ENCODE assay signal across 11 mouse cellular contexts in genomic region chr1:89041290-89041689, GRCm38 (mm10). TPM values are rescaled to one million over a fixed set of nuclear protein-coding genes. Genes with fewer than 3 reads are reported as not detected.
DNase-seq lines count a peak whose midpoint lies in the region; ATAC-seq lines count a peak whose summit lies in the region.
"Had no signal": no experiment of that assay in that cellular context is flagged by ENCODE, and none has a peak within 500 bp of the region (broad histone marks: within the 10 kb centered on the region; RNA-seq: fewer than 3 reads in every experiment).

No protein-coding gene starts in this region.

- no peak overlapping the region for H3K4me3 ChIP-seq in heart, embryonic 12.5 days
- H3K4me3 ChIP-seq in intestine, embryonic 16.5 days (ENCODE audit: low read length): no peak overlapping the region
- H3K4me3 ChIP-seq in midbrain, embryonic 15.5 days: no peak overlapping the region

- H3K9ac ChIP-seq in heart, embryonic 12.5 days: no peak overlapping the region
- H3K9ac ChIP-seq in intestine, embryonic 16.5 days (ENCODE audit: low read depth, low read length): no peak overlapping the region
- no peak overlapping the region for H3K9ac ChIP-seq in midbrain, embryonic 15.5 days

- peaks cover 7% of the 10 kb centered on the region; the same call in 1 of the 2 replicates for H3K4me1 ChIP-seq in heart, embryonic 12.5 days (replicated peaks)
- H3K4me1 ChIP-seq in intestine, embryonic 16.5 days (ENCODE audit: control insufficient read depth, insufficient read depth, low read length): no peaks in the 10 kb centered on the region
- H3K4me1 ChIP-seq in midbrain, embryonic 15.5 days: peaks cover 10% of the 10 kb centered on the region

- H3K36me3 ChIP-seq in heart, embryonic 12.5 days: no peaks in the 10 kb centered on the region
- H3K36me3 ChIP-seq in intestine, embryonic 16.5 days (ENCODE audit: control insufficient read depth, insufficient read depth, low read length): no peaks in the 10 kb centered on the region
- no peaks in the 10 kb centered on the region for H3K36me3 ChIP-seq in midbrain, embryonic 15.5 days (replicated peaks)

- intact Hi-C loops in gastrocnemius, postnatal 14 days (cut with DNase I; ENCODE audit: low total_unique reads): no loop called here

- ATAC-seq in heart, embryonic 12.5 days (ENCODE audit: insufficient number of reproducible peaks, low FRiP score): no peak
- peak; percentile 60; the same call in 1 of the 2 replicates for ATAC-seq in intestine, embryonic 16.5 days
- ATAC-seq in megakaryocyte progenitor cell, adult 5-6 weeks (replicated peaks; ENCODE audit: poor library complexity): no peak
- ATAC-seq in midbrain, embryonic 15.5 days (replicated peaks): no peak
- ATAC-seq: forebrain, embryonic 14.5 days had no signal

- 52% methylated on average over 5 of the region's 5 CpGs for WGBS in heart, embryonic 12.5 days
- 50% methylated on average over 5 of the region's 5 CpGs for WGBS in intestine, embryonic 16.5 days
- 61% methylated on average over 5 of the region's 5 CpGs for WGBS in midbrain, embryonic 15.5 days

- DNase-seq in heart, adult 18-20 months: peak; percentile 69 to 86
- DNase-seq in gastrocnemius, postnatal 14 days: peak; percentile 24
- peak; percentile 52 for DNase-seq in lung, postnatal 36 days
- no peak for DNase-seq in frontal cortex, postnatal 25 days (ENCODE audit: low spot score in 2 of 2)
- DNase-seq: adrenal gland, adult 2 months had no signal

- H3K4me2 ChIP-seq in heart, embryonic 12.5 days: no peak overlapping the region
- H3K4me2 ChIP-seq in intestine, embryonic 16.5 days (ENCODE audit: low read depth, low read length): no peak overlapping the region
- no peak overlapping the region for H3K4me2 ChIP-seq in midbrain, embryonic 15.5 days

- H3K9me3 ChIP-seq in heart, embryonic 12.5 days (replicated peaks): no peaks in the 10 kb centered on the region
- no peaks in the 10 kb centered on the region for H3K9me3 ChIP-seq in intestine, embryonic 16.5 days (ENCODE audit: control insufficient read depth, low read length)
- H3K9me3 ChIP-seq in midbrain, embryonic 15.5 days: no peaks in the 10 kb centered on the region

- no peak overlapping the region for H3K27ac ChIP-seq in heart, embryonic 12.5 days (ENCODE audit: poor library complexity, severe bottlenecking)
- peak overlapping the region; percentile 49; the same call in 1 of the 2 replicates for H3K27ac ChIP-seq in intestine, embryonic 16.5 days (ENCODE audit: low read length)
- no peak overlapping the region for H3K27ac ChIP-seq in midbrain, embryonic 15.5 days

- H3K27me3 ChIP-seq in heart, embryonic 12.5 days (replicated peaks): no peaks in the 10 kb centered on the region
- H3K27me3 ChIP-seq in intestine, embryonic 16.5 days (replicated peaks; ENCODE audit: control insufficient read depth, insufficient read depth, low read length): no peaks in the 10 kb centered on the region
- H3K27me3 ChIP-seq in midbrain, embryonic 15.5 days (replicated peaks): no peaks in the 10 kb centered on the region
- H3K27me3 ChIP-seq: CH12.LX had no signal

RNA-seq across cellular contexts. Expression of gene Sh3bp4, which starts 28.9 kb away (rescaled TPM):
- 10 to 100 TPM; 11.2 TPM for total RNA-seq in heart, adult 18-20 months (2021)
- polyA plus RNA-seq in heart, embryonic 12.5 days (2016; fragmentation: Nextera tagmentation; extraction: Ambion mirVana): 25.8 and 28.1 TPM in 2 replicates
- total RNA-seq in gastrocnemius, postnatal 14 days (2021): 1 to 10 TPM; 5.1 to 6.9 TPM
- polyA plus RNA-seq in intestine, embryonic 16.5 days (2015; fragmentation: Nextera tagmentation; extraction: Ambion mirVana): 13.5 and 14.2 TPM in 2 replicates
- 0.24 and 0.27 TPM in 2 replicates for total RNA-seq in megakaryocyte progenitor cell, adult 5-6 weeks (2015)
- 0.03 TPM in 1 of 2 replicates, not detected in the other for total RNA-seq in megakaryocyte progenitor cell, adult 5-6 weeks (2017)
- 12.3 and 12.4 TPM in 2 replicates for polyA plus RNA-seq in midbrain, embryonic 15.5 days (2015; fragmentation: Nextera tagmentation; extraction: Ambion mirVana)
- total RNA-seq: CH12.LX had no signal

Comparison
In these comparisons a context has a peak if more than half of its experiments do, and no peak if none do; other contexts are left out.
1. DNase-seq: peak in heart, adult 18-20 months (2 of 2), gastrocnemius, postnatal 14 days (single experiment) and lung, postnatal 36 days (single experiment); none in frontal cortex, postnatal 25 days (0 of 2).
2. RNA of gene Sh3bp4, which starts 28.9 kb away (total RNA-seq): 11.2 TPM in heart, adult 18-20 months and 5.1 to 6.9 TPM in gastrocnemius, postnatal 14 days; 0.03 to 0.27 TPM in megakaryocyte progenitor cell, adult 5-6 weeks; every median in the first group is over 4 times any median in the second.